Mouse (Mus musculus): ENCODE results near the gene Timm44. TPM values are rescaled to one million over a fixed set of nuclear protein-coding genes. Genes with fewer than 3 reads are reported as not detected.

Gene Timm44
- total and polyA plus RNA-seq, 3 experiments, result 92.4 to 105 (median 92.8) TPM

- H3K79me2 ChIP-seq (replicated peaks; ENCODE audit: control insufficient read depth, insufficient read depth, low read length), result peaks cover 24% of the 10 kb centered on the region
- H3K4me3 ChIP-seq, result no peak overlapping the region
- H3K4me1 ChIP-seq (ENCODE audit: control insufficient read depth, insufficient read depth, low read length), result peaks cover 20% of the 10 kb centered on the region
- no peak overlapping the region for H3K9ac ChIP-seq (ENCODE audit: low read depth, low read length)
- TF ChIP-seq CTCF (IDR thresholded peaks at IDR 0.05) (no peak), POLR2A (IDR thresholded peaks at IDR 0.05; ENCODE audit: insufficient read depth, low read depth, low read length) (no peak), EP300 (IDR thresholded peaks at IDR 0.05; ENCODE audit: insufficient read depth, low read depth, low read length) (no peak)
- DNase-seq, result no peak
- H3K27ac ChIP-seq, result peak overlapping the region; percentile 15
- 38% methylated on average over 2 of the region's 2 CpGs for WGBS
- intact Hi-C loops (cut with DNase I), result loop anchor here (5.0 to 10.0 kb wide), 3 partner anchors 129 to 171 kb away; partner anchors contain the start of genes Cers4 and Evi5l
- peaks cover 50% of the 10 kb centered on the region for H3K36me3 ChIP-seq (ENCODE audit: control insufficient read depth, insufficient read depth, low read length)
- no peaks in the 10 kb centered on the region for H3K27me3 ChIP-seq (ENCODE audit: control insufficient read depth, insufficient read depth, low read length)
Measured at GRCm38 (mm10) chr8:4321031-4321430, 45.3 kb upstream of the Timm44 start.

- 82% methylated on average over 1 of the region's 1 CpGs for WGBS
- Histone ChIP-seq H3K4me3 (no peak overlapping the region), H3K27ac (peak overlapping the region; percentile 10; the same call in 1 of the 2 replicates), H3K9ac (ENCODE audit: low read depth, low read length) (no peak overlapping the region), H3K36me3 (ENCODE audit: control insufficient read depth, insufficient read depth, low read length) (peaks cover 47% of the 10 kb centered on the region), H3K4me1 (ENCODE audit: control insufficient read depth, insufficient read depth, low read length) (peaks cover 20% of the 10 kb centered on the region), H3K27me3 (ENCODE audit: control insufficient read depth, insufficient read depth, low read length) (no peaks in the 10 kb centered on the region), H3K79me2 (replicated peaks; ENCODE audit: control insufficient read depth, insufficient read depth, low read length) (peaks cover 27% of the 10 kb centered on the region)
- peak in 1 of 2 experiments; percentile 16 for DNase-seq
- intact Hi-C loops (cut with DNase I), result loop anchor here (5.0 to 10.0 kb wide), 3 partner anchors 128 to 172 kb away; partner anchors contain the start of genes Cers4 and Evi5l
- TF ChIP-seq EP300 (IDR thresholded peaks at IDR 0.05; ENCODE audit: insufficient read depth, low read depth, low read length), result no peak
- no peak for TF ChIP-seq POLR2A (IDR thresholded peaks at IDR 0.05; ENCODE audit: insufficient read depth, low read depth, low read length)
- no peak for TF ChIP-seq CTCF (IDR thresholded peaks at IDR 0.05)
Measured at GRCm38 (mm10) chr8:4320404-4320803, 44.7 kb upstream of the Timm44 start.

- Histone ChIP-seq H3K9ac (ENCODE audit: low read depth, low read length) (no peak overlapping the region), H3K27me3 (ENCODE audit: control insufficient read depth, insufficient read depth, low read length) (no peaks in the 10 kb centered on the region), H3K4me3 (no peak overlapping the region), H3K36me3 (ENCODE audit: control insufficient read depth, insufficient read depth, low read length) (peaks cover 47% of the 10 kb centered on the region), H3K27ac (no peak overlapping the region), H3K79me2 (replicated peaks; ENCODE audit: control insufficient read depth, insufficient read depth, low read length) (peaks cover 26% of the 10 kb centered on the region), H3K4me1 (ENCODE audit: control insufficient read depth, insufficient read depth, low read length) (peaks cover 20% of the 10 kb centered on the region)
- no peak for DNase-seq
- TF ChIP-seq POLR2A (IDR thresholded peaks at IDR 0.05; ENCODE audit: insufficient read depth, low read depth, low read length), result no peak
- no peak for TF ChIP-seq EP300 (IDR thresholded peaks at IDR 0.05; ENCODE audit: insufficient read depth, low read depth, low read length)
- TF ChIP-seq CTCF (IDR thresholded peaks at IDR 0.05), result no peak
- WGBS, result 95% methylated on average over 11 of the region's 11 CpGs
- intact Hi-C loops (cut with DNase I), result no loop called here
Measured at GRCm38 (mm10) chr8:4319573-4319872, 43.8 kb upstream of the Timm44 start.

GRCm38 (mm10) chr8:4318796-4319572, 43.3 kb upstream of the Timm44 start:
- H3K9ac ChIP-seq (ENCODE audit: low read depth, low read length), result no peak overlapping the region
- intact Hi-C loops (cut with DNase I), result no loop called here
- peaks cover 19% of the 10 kb centered on the region for H3K4me1 ChIP-seq (ENCODE audit: control insufficient read depth, insufficient read depth, low read length)
- 61% methylated on average over 2 of the region's 2 CpGs for WGBS
- peaks cover 24% of the 10 kb centered on the region for H3K79me2 ChIP-seq (replicated peaks; ENCODE audit: control insufficient read depth, insufficient read depth, low read length)
- DNase-seq, result no peak
- H3K27me3 ChIP-seq (ENCODE audit: control insufficient read depth, insufficient read depth, low read length), result no peaks in the 10 kb centered on the region
- peaks cover 50% of the 10 kb centered on the region for H3K36me3 ChIP-seq (ENCODE audit: control insufficient read depth, insufficient read depth, low read length)
- H3K4me3 ChIP-seq, result no peak overlapping the region
- TF ChIP-seq EP300 (IDR thresholded peaks at IDR 0.05; ENCODE audit: insufficient read depth, low read depth, low read length) (no peak), POLR2A (IDR thresholded peaks at IDR 0.05; ENCODE audit: insufficient read depth, low read depth, low read length) (no peak), CTCF (IDR thresholded peaks at IDR 0.05) (no peak)
- no peak overlapping the region for H3K27ac ChIP-seq

- H3K27me3 ChIP-seq (ENCODE audit: control insufficient read depth, insufficient read depth, low read length), result no peaks in the 10 kb centered on the region
Measured at GRCm38 (mm10) chr8:4318124-4318523, 42.4 kb upstream of the Timm44 start.

GRCm38 (mm10) chr8:4314852-4315251, 39.1 kb upstream of the Timm44 start:
- H3K9ac ChIP-seq (ENCODE audit: low read depth, low read length), result no peak overlapping the region
- no peak overlapping the region for H3K27ac ChIP-seq
- peaks cover 27% of the 10 kb centered on the region for H3K36me3 ChIP-seq (ENCODE audit: control insufficient read depth, insufficient read depth, low read length)
- H3K27me3 ChIP-seq (ENCODE audit: control insufficient read depth, insufficient read depth, low read length), result no peaks in the 10 kb centered on the region
- no peak for TF ChIP-seq CTCF (IDR thresholded peaks at IDR 0.05)
- TF ChIP-seq EP300 (IDR thresholded peaks at IDR 0.05; ENCODE audit: insufficient read depth, low read depth, low read length), result no peak
- no peak for TF ChIP-seq POLR2A (IDR thresholded peaks at IDR 0.05; ENCODE audit: insufficient read depth, low read depth, low read length)
- 79% methylated on average over 3 of the region's 3 CpGs for WGBS
- H3K4me1 ChIP-seq (ENCODE audit: control insufficient read depth, insufficient read depth, low read length), result peaks cover 10% of the 10 kb centered on the region
- no peak for DNase-seq
- H3K79me2 ChIP-seq (replicated peaks; ENCODE audit: control insufficient read depth, insufficient read depth, low read length), result peaks cover 13% of the 10 kb centered on the region
- H3K4me3 ChIP-seq, result no peak overlapping the region
- intact Hi-C loops (cut with DNase I), result no loop called here

More at GRCm38 (mm10) chr8:4318124-4318523, 42.4 kb upstream of the Timm44 start:
- Histone ChIP-seq H3K27ac (no peak overlapping the region), H3K4me1 (ENCODE audit: control insufficient read depth, insufficient read depth, low read length) (peaks cover 18% of the 10 kb centered on the region), H3K79me2 (replicated peaks; ENCODE audit: control insufficient read depth, insufficient read depth, low read length) (peaks cover 21% of the 10 kb centered on the region), H3K9ac (ENCODE audit: low read depth, low read length) (no peak overlapping the region), H3K4me3 (no peak overlapping the region), H3K36me3 (ENCODE audit: control insufficient read depth, insufficient read depth, low read length) (peaks cover 50% of the 10 kb centered on the region)
- DNase-seq, result no peak
- intact Hi-C loops (cut with DNase I), result no loop called here
- no peak for TF ChIP-seq CTCF (IDR thresholded peaks at IDR 0.05)
- no peak for TF ChIP-seq POLR2A (IDR thresholded peaks at IDR 0.05; ENCODE audit: insufficient read depth, low read depth, low read length)
- no peak for TF ChIP-seq EP300 (IDR thresholded peaks at IDR 0.05; ENCODE audit: insufficient read depth, low read depth, low read length)
- WGBS, result 84% methylated on average over 5 of the region's 5 CpGs

All from heart, adult 2 months (tissue).